Mouse (Mus musculus): ENCODE data around the gene Tsen54. TPM values are rescaled to one million over a fixed set of nuclear protein-coding genes. Genes with fewer than 3 reads are reported as not detected.

The Tsen54 gene
- polyA plus RNA-seq, 1 experiment from 2014 or later, result 24.2 TPM

DNA sequence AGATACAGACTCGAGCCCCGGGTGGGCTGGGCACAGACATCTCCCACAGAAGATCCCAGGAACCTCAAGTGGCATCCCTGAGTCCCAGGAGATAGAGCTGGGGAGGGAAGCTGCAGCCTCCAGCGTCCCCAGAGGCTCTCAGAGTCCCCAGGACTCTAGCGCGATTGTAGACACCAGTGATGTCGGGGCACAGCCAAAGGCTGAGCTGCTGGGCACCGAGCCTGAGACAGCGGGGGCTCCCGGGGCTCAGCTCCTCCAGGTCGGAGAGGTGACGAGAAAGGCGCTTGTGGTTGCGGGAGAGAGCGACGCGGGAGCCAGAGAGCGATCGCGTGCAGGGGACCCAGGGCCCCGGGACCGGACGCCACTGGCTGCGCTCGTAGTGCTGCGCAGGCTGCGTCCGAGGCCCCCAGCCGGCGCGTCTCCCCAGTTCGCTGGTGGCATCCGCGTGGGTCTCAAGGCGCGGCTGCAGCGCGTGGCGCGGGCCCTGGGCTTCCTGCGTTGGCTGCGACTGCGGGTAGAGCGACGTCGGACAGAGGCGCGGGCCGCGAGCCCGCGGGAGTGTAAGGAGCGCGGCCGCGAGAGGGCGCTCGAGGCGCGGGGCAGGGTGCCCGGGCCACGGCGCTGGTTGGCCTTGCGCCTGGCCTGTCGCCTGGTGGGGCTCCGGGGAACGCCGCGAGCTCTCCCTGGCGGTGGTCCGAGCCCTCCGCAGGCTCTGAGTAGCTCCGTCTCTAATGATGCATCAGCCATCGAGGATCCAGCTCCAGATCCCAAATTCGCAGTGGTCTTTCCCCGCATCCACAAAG, 44.8 kb downstream of the Tsen54 start:
- Histone ChIP-seq H3K9me3 (replicated peaks; ENCODE audit: control insufficient read depth, low read length, poor library complexity, severe bottlenecking) (no peaks in the 10 kb centered on the region), H3K27ac (ENCODE audit: low read length) (no peak overlapping the region), H3K4me3 (ENCODE audit: low read depth, low read length) (peak overlapping the region; percentile 29), H3K36me3 (ENCODE audit: control insufficient read depth, insufficient read depth, low read length) (no peaks in the 10 kb centered on the region), H3K27me3 (ENCODE audit: control insufficient read depth, insufficient read depth, low read depth, low read length) (peaks cover 43% of the 10 kb centered on the region), H3K4me2 (ENCODE audit: low read length) (peak overlapping the region; percentile 49), H3K4me1 (ENCODE audit: control insufficient read depth, insufficient read depth, low read length) (peaks cover 4% of the 10 kb centered on the region; the same call in 1 of the 2 replicates), H3K9ac (ENCODE audit: low read depth, low read length) (0 out of 2 replicates have a peak overlapping the region, but pooled peaks have one; percentile 23)
- ATAC-seq, result peak; percentile 39; the same call in 1 of the 2 replicates
- WGBS, result 2% methylated on average over 74 of the region's 75 CpGs

DNA sequence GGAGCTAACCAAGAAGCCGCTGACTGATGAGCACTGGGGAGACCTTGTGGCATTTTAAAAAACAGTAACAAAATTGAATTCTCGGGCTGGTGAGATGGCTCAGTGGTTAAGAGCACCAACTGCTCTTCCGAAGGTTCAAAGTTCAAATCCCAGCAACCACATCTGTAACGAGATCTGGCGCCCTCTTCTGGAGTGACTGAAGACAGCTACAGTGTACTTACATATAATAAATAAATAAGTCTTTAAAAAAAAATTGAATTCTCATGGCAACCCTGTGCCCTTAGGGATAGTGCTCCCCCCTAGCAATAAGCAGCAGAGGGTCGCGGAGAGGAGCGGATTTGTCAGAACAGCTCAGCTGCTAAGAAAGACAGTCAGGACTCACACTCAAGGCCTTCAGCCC, 49.4 kb downstream of the Tsen54 start:
- Histone ChIP-seq H3K9me3 (replicated peaks; ENCODE audit: control insufficient read depth, low read length, poor library complexity, severe bottlenecking) (no peaks in the 10 kb centered on the region), H3K4me2 (ENCODE audit: low read length) (no peak overlapping the region), H3K4me3 (ENCODE audit: low read depth, low read length) (no peak overlapping the region), H3K9ac (ENCODE audit: low read depth, low read length) (no peak overlapping the region), H3K27ac (ENCODE audit: low read length) (no peak overlapping the region), H3K36me3 (ENCODE audit: control insufficient read depth, insufficient read depth, low read length) (no peaks in the 10 kb centered on the region), H3K27me3 (ENCODE audit: control insufficient read depth, insufficient read depth, low read depth, low read length) (peaks cover 28% of the 10 kb centered on the region), H3K4me1 (ENCODE audit: control insufficient read depth, insufficient read depth, low read length) (peaks cover 4% of the 10 kb centered on the region; the same call in 1 of the 2 replicates)
- 86% methylated on average over 8 of the region's 8 CpGs for WGBS
- ATAC-seq, result no peak

DNA sequence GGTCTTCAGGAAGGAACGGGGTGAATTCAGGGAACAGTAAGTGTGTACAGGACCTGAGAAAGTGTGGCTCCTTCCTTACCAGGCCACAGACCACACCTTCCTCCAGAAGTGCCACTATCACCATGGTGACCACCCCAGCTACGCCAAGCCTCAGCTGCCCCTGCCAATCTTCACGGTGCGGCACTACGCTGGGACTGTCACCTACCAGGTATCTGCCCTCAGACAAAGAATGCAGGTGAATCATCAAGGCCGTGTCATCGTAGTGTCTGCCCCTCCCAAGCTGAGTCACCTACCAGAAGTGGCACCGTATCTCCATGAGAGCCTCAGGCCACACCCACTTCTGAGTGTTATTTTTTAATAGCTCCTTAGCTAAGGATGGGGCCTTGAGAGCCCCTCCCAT, 54.9 kb downstream of the Tsen54 start:
- Histone ChIP-seq H3K27me3 (ENCODE audit: control insufficient read depth, insufficient read depth, low read depth, low read length) (no peaks in the 10 kb centered on the region), H3K27ac (ENCODE audit: low read length) (no peak overlapping the region), H3K4me3 (ENCODE audit: low read depth, low read length) (no peak overlapping the region), H3K9me3 (replicated peaks; ENCODE audit: control insufficient read depth, low read length, poor library complexity, severe bottlenecking) (no peaks in the 10 kb centered on the region), H3K4me1 (ENCODE audit: control insufficient read depth, insufficient read depth, low read length) (no peaks in the 10 kb centered on the region), H3K9ac (ENCODE audit: low read depth, low read length) (no peak overlapping the region), H3K36me3 (ENCODE audit: control insufficient read depth, insufficient read depth, low read length) (no peaks in the 10 kb centered on the region), H3K4me2 (ENCODE audit: low read length) (no peak overlapping the region)
- WGBS, result 89% methylated on average over 8 of the region's 8 CpGs
- no peak for ATAC-seq

DNA sequence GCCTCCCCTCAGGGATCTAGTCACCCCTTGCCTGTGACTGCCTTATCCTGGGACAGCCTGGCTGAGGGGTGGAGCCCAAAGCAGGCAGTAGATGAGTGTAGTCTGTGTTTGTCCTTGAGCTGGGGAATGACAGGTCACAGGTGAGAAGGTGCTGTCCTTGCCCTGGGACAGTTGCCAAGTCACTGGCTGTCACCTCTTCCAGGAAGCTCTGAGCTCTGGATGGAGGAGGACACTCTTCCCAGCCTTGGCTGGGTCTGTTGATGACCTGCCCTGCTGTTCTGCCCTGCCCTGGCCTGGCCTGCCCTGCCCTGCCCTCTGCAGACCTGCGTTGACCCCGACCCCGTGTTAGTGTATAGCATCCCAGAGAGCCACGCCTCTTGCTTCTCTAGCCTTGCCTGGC, 57.9 kb downstream of the Tsen54 start:
- Histone ChIP-seq H3K9me3 (replicated peaks; ENCODE audit: control insufficient read depth, low read length, poor library complexity, severe bottlenecking) (no peaks in the 10 kb centered on the region), H3K36me3 (ENCODE audit: control insufficient read depth, insufficient read depth, low read length) (no peaks in the 10 kb centered on the region), H3K27ac (ENCODE audit: low read length) (no peak overlapping the region), H3K4me3 (ENCODE audit: low read depth, low read length) (no peak overlapping the region), H3K27me3 (ENCODE audit: control insufficient read depth, insufficient read depth, low read depth, low read length) (no peaks in the 10 kb centered on the region), H3K4me2 (ENCODE audit: low read length) (no peak overlapping the region), H3K9ac (ENCODE audit: low read depth, low read length) (no peak overlapping the region), H3K4me1 (ENCODE audit: control insufficient read depth, insufficient read depth, low read length) (no peaks in the 10 kb centered on the region)
- WGBS, result 63% methylated on average over 4 of the region's 4 CpGs
- ATAC-seq, result no peak

Small RNA genes lying within 50 kb of the gene (microRNA-seq; reads per million reads assigned to microRNA genes)
- gene Mir5621, result not detected

Other genes with a start within 250 kb of the Tsen54 start
- gene Mrps7, start 210.8 kb upstream of the Tsen54 start, polyA plus RNA-seq (2015; fragmentation: Nextera tagmentation; extraction: Ambion mirVana), result 75.6 and 77.0 TPM in 2 replicates
- gene Gga3, start 210.7 kb upstream of the Tsen54 start, polyA plus RNA-seq (2015; fragmentation: Nextera tagmentation; extraction: Ambion mirVana), result 34.7 and 37.5 TPM in 2 replicates
- 12.5 and 12.7 TPM in 2 replicates for gene Mif4gd, start 201.8 kb upstream of the Tsen54 start, polyA plus RNA-seq (2015; fragmentation: Nextera tagmentation; extraction: Ambion mirVana)
- 42.5 and 50.8 TPM in 2 replicates for gene Slc25a19, start 186.4 kb upstream of the Tsen54 start, polyA plus RNA-seq (2015; fragmentation: Nextera tagmentation; extraction: Ambion mirVana)
- gene Grb2, start 106.1 kb upstream of the Tsen54 start, polyA plus RNA-seq (2015; fragmentation: Nextera tagmentation; extraction: Ambion mirVana), result 177 and 196 TPM in 2 replicates
- 25.1 and 25.6 TPM in 2 replicates for gene Tmem94, start 49.3 kb upstream of the Tsen54 start, polyA plus RNA-seq (2015; fragmentation: Nextera tagmentation; extraction: Ambion mirVana)
- 7.6 and 8.9 TPM in 2 replicates for gene Caskin2, start 1.1 kb upstream of the Tsen54 start, polyA plus RNA-seq (2015; fragmentation: Nextera tagmentation; extraction: Ambion mirVana)
- gene Llgl2, start 9.3 kb downstream of the Tsen54 start, polyA plus RNA-seq (2015; fragmentation: Nextera tagmentation; extraction: Ambion mirVana), result 0.82 and 1.0 TPM in 2 replicates
- gene Myo15b, start 43.7 kb downstream of the Tsen54 start, polyA plus RNA-seq (2015; fragmentation: Nextera tagmentation; extraction: Ambion mirVana), result 0.09 TPM in 1 of 2 replicates, not detected in the other
- gene Smim5, start 85.2 kb downstream of the Tsen54 start, polyA plus RNA-seq (2015; fragmentation: Nextera tagmentation; extraction: Ambion mirVana), result 1.4 and 1.5 TPM in 2 replicates
- gene Smim6, start 97.3 kb downstream of the Tsen54 start, polyA plus RNA-seq (2015; fragmentation: Nextera tagmentation; extraction: Ambion mirVana), result 0.44 and 0.87 TPM in 2 replicates
- gene Sap30bp, start 118.6 kb downstream of the Tsen54 start, polyA plus RNA-seq (2015; fragmentation: Nextera tagmentation; extraction: Ambion mirVana), result 49.0 and 51.5 TPM in 2 replicates
- gene Recql5, start 118.8 kb downstream of the Tsen54 start, polyA plus RNA-seq (2015; fragmentation: Nextera tagmentation; extraction: Ambion mirVana), result 24.3 and 25.2 TPM in 2 replicates
- 0.57 and 0.64 TPM in 2 replicates for gene Itgb4, start 160.0 kb downstream of the Tsen54 start, polyA plus RNA-seq (2015; fragmentation: Nextera tagmentation; extraction: Ambion mirVana)
- 57.2 and 64.1 TPM in 2 replicates for gene Galk1, start 198.0 kb downstream of the Tsen54 start, polyA plus RNA-seq (2015; fragmentation: Nextera tagmentation; extraction: Ambion mirVana)
- gene H3f3b, start 213.2 kb downstream of the Tsen54 start, polyA plus RNA-seq (2015; fragmentation: Nextera tagmentation; extraction: Ambion mirVana), result 2,051 and 2,173 TPM in 2 replicates
- 36.4 and 36.6 TPM in 2 replicates for gene Unk, start 215.6 kb downstream of the Tsen54 start, polyA plus RNA-seq (2015; fragmentation: Nextera tagmentation; extraction: Ambion mirVana)